Mouse (Mus musculus): ENCODE results near the gene Pld4. TPM values are rescaled to one million over a fixed set of nuclear protein-coding genes. Genes with fewer than 3 reads are reported as not detected.

Pld4 gene
- total and polyA plus RNA-seq, 3 experiments: 112 to 226 (median 149) TPM

DNA sequence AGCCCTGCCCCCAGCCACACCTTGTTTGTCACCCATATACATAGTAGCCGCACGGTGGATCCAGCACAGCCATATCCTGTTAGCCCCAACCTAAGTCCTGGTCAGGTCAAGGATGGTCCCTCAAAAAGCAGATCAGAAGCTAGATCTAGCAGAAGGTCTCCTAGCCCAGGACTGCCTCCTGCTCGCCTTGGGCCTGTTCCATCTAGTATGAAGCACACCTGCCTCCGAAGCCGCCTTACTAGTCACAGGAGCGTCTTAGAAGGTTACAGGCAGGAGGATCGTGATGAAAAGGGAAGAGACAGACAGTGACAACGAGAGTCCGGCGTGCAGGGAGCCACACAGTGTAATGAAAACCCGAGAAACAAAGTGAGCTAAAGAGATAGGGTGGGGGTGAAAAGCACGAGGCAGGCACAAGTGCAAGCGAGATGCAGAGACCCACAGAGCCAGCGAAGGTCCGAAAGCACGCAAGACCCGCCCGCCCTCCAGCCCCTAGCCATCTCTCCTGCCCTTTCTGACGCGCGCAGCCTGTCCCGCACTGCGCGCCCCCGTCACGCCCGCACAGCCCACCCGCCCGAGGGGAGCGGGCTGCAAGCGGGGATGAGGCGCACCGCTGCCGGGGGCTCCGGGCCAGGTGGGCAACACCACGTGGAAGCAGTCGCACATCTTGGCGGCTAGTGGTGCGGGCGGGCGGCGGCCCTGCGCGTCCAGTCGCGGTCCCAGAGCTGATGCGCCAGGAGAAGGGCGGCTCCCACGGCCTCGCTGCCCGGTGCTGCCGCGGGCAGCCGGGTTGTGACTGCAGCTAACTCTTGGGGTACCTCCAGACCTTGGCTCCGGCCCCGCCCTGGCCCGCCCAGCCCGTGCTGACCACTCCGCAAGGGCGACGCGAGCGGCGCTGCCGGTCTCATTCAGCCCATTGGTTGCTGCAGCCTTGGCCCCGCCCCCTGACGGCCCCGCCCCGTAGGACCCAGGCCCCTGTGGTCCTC is 41.7 kb downstream of the Pld4 start, which contains the start of gene Ahnak2:
Gene Ahnak2, minus strand, starts transcription at position 794 of the 983 bp plus-strand sequence.
- 0 out of 2 replicates have a peak within 1 kb of the TSS, but pooled peaks have one; percentile 9 for H3K9ac ChIP-seq (ENCODE audit: insufficient read depth, low read depth)
- no peaks in the 10 kb centered on the region for H3K79me2 ChIP-seq (replicated peaks; ENCODE audit: control insufficient read depth, extremely low read depth, insufficient read depth, poor library complexity, severe bottlenecking)
- H3K4me1 ChIP-seq (ENCODE audit: control insufficient read depth in 1 of 2, insufficient read depth in 2 of 2): peaks cover 32 to 51% of the 10 kb centered on the region in 2 experiments
- no peak for DNase-seq (ENCODE audit: extremely low read depth)
- peaks cover 5% of the 10 kb centered on the region for H3K27me3 ChIP-seq (replicated peaks)
- peak within 1 kb of the TSS; percentile 17 for H3K4me2 ChIP-seq (ENCODE audit: insufficient read depth, low read depth, poor library complexity, severe bottlenecking)
- no peaks in the 10 kb centered on the region for H3K36me3 ChIP-seq (replicated peaks in 1 of 2; ENCODE audit: control insufficient read depth in 1 of 2, insufficient read depth in 1 of 2, low read length in 1 of 2)
- H3K27ac ChIP-seq (ENCODE audit: insufficient read depth, low read depth): no peak within 1 kb of the TSS
- dilution Hi-C loops (cut with MboI; ENCODE audit: extremely low pct_ligation_motif_present, extremely low pct_unique_long_range_greater_than_20kb, low sequenced_read_pairs) (no loop called here), in situ Hi-C loops (cut with MboI; ENCODE audit: low pct_ligation_motif_present, low pct_unique_long_range_greater_than_20kb, low sequenced_read_pairs) (no loop called here)
- peak within 1 kb of the TSS in 1 of 3 experiments; percentile 65 for H3K4me3 ChIP-seq (replicated peaks in 1 of 3; ENCODE audit: low read depth in 2 of 3, low read length in 2 of 3, poor library complexity in 1 of 3)
- no peaks in the 10 kb centered on the region for H3K9me3 ChIP-seq (replicated peaks; ENCODE audit: low read length)
- TF ChIP-seq MYC (IDR thresholded peaks at IDR 0.05; ENCODE audit: low read depth, low read length): no peak
- no peak for TF ChIP-seq PAX5 (IDR thresholded peaks at IDR 0.05; ENCODE audit: low read length)
- TF ChIP-seq EP300 (IDR thresholded peaks at IDR 0.05; ENCODE audit: low read length): no peak
- TF ChIP-seq GABPA (IDR thresholded peaks at IDR 0.05; ENCODE audit: insufficient replicate concordance, low read depth, low read length): no peak
- TF ChIP-seq ZMIZ1 (IDR thresholded peaks at IDR 0.05; ENCODE audit: low read depth, low read length): no peak
- peak; percentile 54 for TF ChIP-seq POLR2A (IDR thresholded peaks at IDR 0.05; ENCODE audit: low read depth, low read length)
- TF ChIP-seq MAZ (IDR thresholded peaks at IDR 0.05; ENCODE audit: low read depth, low read length): no peak
- peak; percentile 24; the same call in 1 of the 2 replicates for TF ChIP-seq NELFE (IDR thresholded peaks at IDR 0.05; ENCODE audit: low read depth, low read length)

DNA sequence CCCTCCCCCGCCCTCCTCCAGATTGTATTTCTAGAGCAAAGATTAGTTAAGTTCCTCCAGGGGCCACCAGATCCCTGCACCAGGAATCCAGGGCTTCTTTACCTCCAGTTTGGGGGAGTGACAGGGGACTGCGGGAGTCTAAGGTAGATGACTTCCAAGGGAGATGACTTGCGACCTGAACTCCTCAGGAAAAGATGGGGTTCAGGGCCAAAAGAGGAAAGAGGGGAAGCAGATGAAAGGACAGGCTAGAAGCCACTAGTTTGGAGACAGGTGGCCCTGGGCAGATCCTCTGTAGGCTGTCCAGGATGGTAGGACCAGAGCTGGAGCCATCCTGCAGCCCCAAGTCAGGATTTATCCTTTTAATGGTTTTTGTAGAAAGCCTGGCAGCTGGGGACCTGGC is 42.5 kb downstream of the Pld4 start:
- Histone ChIP-seq H3K36me3 (replicated peaks in 1 of 2; ENCODE audit: control insufficient read depth in 1 of 2, insufficient read depth in 1 of 2, low read length in 1 of 2) (no peaks in the 10 kb centered on the region), H3K9me3 (replicated peaks; ENCODE audit: low read length) (no peaks in the 10 kb centered on the region), H3K4me3 (replicated peaks in 1 of 3; ENCODE audit: low read depth in 2 of 3, low read length in 2 of 3, poor library complexity in 1 of 3) (no peak overlapping the region), H3K4me2 (ENCODE audit: insufficient read depth, low read depth, poor library complexity, severe bottlenecking) (no peak overlapping the region), H3K4me1 (ENCODE audit: control insufficient read depth in 1 of 2, insufficient read depth in 2 of 2) (peaks cover 29 to 44% of the 10 kb centered on the region in 2 experiments), H3K27ac (ENCODE audit: insufficient read depth, low read depth) (no peak overlapping the region), H3K79me2 (replicated peaks; ENCODE audit: control insufficient read depth, extremely low read depth, insufficient read depth, poor library complexity, severe bottlenecking) (no peaks in the 10 kb centered on the region), H3K27me3 (replicated peaks) (peaks cover 6% of the 10 kb centered on the region), H3K9ac (ENCODE audit: insufficient read depth, low read depth) (no peak overlapping the region)
- no peak for TF ChIP-seq SMC3 (IDR thresholded peaks at IDR 0.05; ENCODE audit: low read depth, low read length)
- TF ChIP-seq IRF4 (IDR thresholded peaks at IDR 0.05; ENCODE audit: low read depth, low read length): no peak
- no peak for TF ChIP-seq HCFC1 (IDR thresholded peaks at IDR 0.05; ENCODE audit: low read depth, low read length)
- no peak for TF ChIP-seq MAFK (IDR thresholded peaks at IDR 0.05; ENCODE audit: insufficient replicate concordance, low read length)
- TF ChIP-seq ZC3H11A (IDR thresholded peaks at IDR 0.05; ENCODE audit: low read depth, low read length): no peak
- no peak for TF ChIP-seq NELFE (IDR thresholded peaks at IDR 0.05; ENCODE audit: low read depth, low read length)
- no peak for TF ChIP-seq ETS1 (conservative IDR thresholded peaks at IDR 0.05; ENCODE audit: low read depth, low read length)
- TF ChIP-seq USF1 (IDR thresholded peaks at IDR 0.05; ENCODE audit: low read depth, low read length): no peak
- TF ChIP-seq MYC (IDR thresholded peaks at IDR 0.05; ENCODE audit: low read depth, low read length): no peak
- TF ChIP-seq USF2 (conservative IDR thresholded peaks at IDR 0.05; ENCODE audit: low read depth, low read length): no peak
- no peak for TF ChIP-seq CHD1 (IDR thresholded peaks at IDR 0.05; ENCODE audit: low read depth, low read length)
- no peak for TF ChIP-seq JUN (IDR thresholded peaks at IDR 0.05; ENCODE audit: insufficient read depth, low read depth, low read length)
- TF ChIP-seq E2F4 (IDR thresholded peaks at IDR 0.05; ENCODE audit: insufficient replicate concordance, low read depth, low read length): no peak
- no peak for TF ChIP-seq MAX (IDR thresholded peaks at IDR 0.05; ENCODE audit: low read length)
- no peak for TF ChIP-seq SIN3A (IDR thresholded peaks at IDR 0.05; ENCODE audit: low read length)
- no peak for TF ChIP-seq ZMIZ1 (IDR thresholded peaks at IDR 0.05; ENCODE audit: low read depth, low read length)
- TF ChIP-seq ELF1 (IDR thresholded peaks at IDR 0.05; ENCODE audit: low read depth, low read length): no peak
- no peak for TF ChIP-seq KAT2A (IDR thresholded peaks at IDR 0.05; ENCODE audit: insufficient replicate concordance, low read length)
- TF ChIP-seq MAZ (IDR thresholded peaks at IDR 0.05; ENCODE audit: low read depth, low read length): no peak
- TF ChIP-seq MEF2A (IDR thresholded peaks at IDR 0.05; ENCODE audit: borderline replicate concordance, low read depth, low read length): no peak
- no peak for DNase-seq (ENCODE audit: extremely low read depth)
- dilution Hi-C loops (cut with MboI; ENCODE audit: extremely low pct_ligation_motif_present, extremely low pct_unique_long_range_greater_than_20kb, low sequenced_read_pairs): no loop called here
- in situ Hi-C loops (cut with MboI; ENCODE audit: low pct_ligation_motif_present, low pct_unique_long_range_greater_than_20kb, low sequenced_read_pairs): no loop called here
